Mouse (Mus musculus) heart, postnatal 0 days (tissue): ENCODE data around the gene Sult1a1.

ENCODE experiments used
- CTCF ChIP-seq: IDR thresholded peaks from 2 replicates; pipeline ENCODE4 v1.5.1; 2016; ENCODE audit warnings: antibody characterized with exemption, control low read depth, low read depth
- EP300 ChIP-seq: IDR thresholded peaks from 2 replicates; pipeline ENCODE4 v1.6.1; 2016; ENCODE audit warnings: antibody characterized with exemption, low read depth

DNA sequence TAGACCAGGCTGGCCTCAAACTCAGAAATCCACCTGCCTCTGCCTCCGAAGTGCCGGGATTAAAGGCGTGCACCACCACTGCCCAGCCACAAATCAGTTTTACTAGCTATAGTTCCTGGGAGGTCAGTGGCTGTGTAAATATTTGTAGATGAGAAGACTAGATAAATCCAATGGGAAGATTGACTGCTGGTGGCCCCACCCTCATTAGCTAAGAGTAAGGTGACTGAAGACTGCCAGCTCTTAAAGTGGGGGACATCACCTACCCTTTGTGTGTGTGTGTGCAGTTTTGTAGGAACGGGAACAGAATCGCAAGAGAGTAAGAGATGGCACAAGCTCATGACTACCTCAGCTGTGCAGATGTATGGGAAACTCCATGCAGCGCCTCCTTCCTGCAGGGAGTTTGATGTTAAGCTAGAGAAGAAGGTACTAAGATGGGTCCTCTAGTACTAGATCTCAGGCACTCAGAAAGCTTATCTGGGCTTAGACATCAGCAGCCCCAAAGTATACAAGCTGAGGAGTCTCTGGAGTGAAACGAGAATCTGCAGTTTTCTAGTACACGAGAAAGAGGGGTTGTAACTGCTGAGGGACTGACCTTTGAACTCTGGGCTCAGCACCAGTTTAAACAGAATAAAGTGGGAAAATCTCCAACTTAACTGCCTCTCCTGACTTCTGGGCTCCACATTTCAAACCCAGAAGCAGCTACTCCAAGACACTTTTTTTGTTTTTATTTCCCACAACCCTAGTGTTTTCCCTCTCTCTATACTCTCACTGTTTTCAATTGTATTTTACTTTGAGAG lies 2.5 kb upstream of the Sult1a1 start:
- TF ChIP-seq EP300 (no peak), CTCF (no peak)
